Mouse (Mus musculus) midbrain, embryonic 13.5 days (tissue): ENCODE measurements around the gene Nlgn3. TPM values are rescaled to one million over a fixed set of nuclear protein-coding genes. Genes with fewer than 3 reads are reported as not detected.
"Not testable (repeated sequence)": the region's sequence is repeated elsewhere in the genome, so short reads cannot be mapped to it uniquely, and the experiment has no call there.

Experiments used
- ATAC-seq: fragments of 200-750 bp; cut with Nextera tagmentation; 2 replicates; pipeline ENCODE4 v1.8.0; 2017; ENCODE audit warnings: mild to moderate bottlenecking, moderate TSS enrichment, moderate library complexity
- H3K27ac ChIP-seq: fragments of 300-500 bp; sonication (generic); 2 replicates; pipeline ENCODE4 v1.5.1; 2015; ENCODE audit warnings: inconsistent platforms, mild to moderate bottlenecking, moderate library complexity
- H3K27me3 ChIP-seq: fragments of 300-500 bp; sonication (generic); 2 replicates; pipeline ENCODE4 v1.6.1; 2015; ENCODE audit warnings: mild to moderate bottlenecking, inconsistent platforms
- H3K36me3 ChIP-seq: fragments of 300-500 bp; sonication (generic); 2 replicates; pipeline ENCODE4 v1.6.1; 2015; ENCODE audit warnings: mild to moderate bottlenecking, inconsistent platforms
- H3K4me1 ChIP-seq: fragments of 300-500 bp; sonication (generic); replicated peaks from 2 replicates; pipeline ENCODE4 v1.6.1; 2015; ENCODE audit warnings: inconsistent platforms
- H3K4me2 ChIP-seq: fragments of 300-500 bp; sonication (generic); replicated peaks from 2 replicates; pipeline ENCODE4 v1.6.1; 2015; ENCODE audit warnings: moderate library complexity, mild to moderate bottlenecking, inconsistent platforms
- H3K4me3 ChIP-seq: fragments of 300-500 bp; sonication (generic); replicated peaks from 2 replicates; pipeline ENCODE4 v1.5.1; 2015; ENCODE audit warnings: mild to moderate bottlenecking, inconsistent platforms
- H3K9ac ChIP-seq: fragments of 300-500 bp; sonication (generic); replicated peaks from 2 replicates; pipeline ENCODE4 v1.6.1; 2015; ENCODE audit warnings: mild to moderate bottlenecking, inconsistent platforms
- H3K9me3 ChIP-seq: fragments of 300-500 bp; sonication (generic); 2 replicates; pipeline ENCODE4 v1.6.1; 2016; ENCODE audit warnings: mild to moderate bottlenecking, inconsistent platforms
- whole genome bisulfite sequencing: fragments of 180-500 bp; shearing (Covaris S2); methylation state at CpG from one replicate; pipeline ENCODE4 v1.1.7; 2015; 5-methylcytosine and 5-hydroxymethylcytosine counted together
- polyA plus RNA-seq: library from polyadenylated mRNA; unstranded; fragments of >200 nt; fragmentation: Nextera tagmentation; extraction: Ambion mirVana; gene quantifications from 2 replicates; pipeline ENCODE4 v1.2.1, GENCODE M21; 2015

Gene Nlgn3
- polyA plus RNA-seq, 1 experiment from 2014 or later = 56.6 TPM

DNA sequence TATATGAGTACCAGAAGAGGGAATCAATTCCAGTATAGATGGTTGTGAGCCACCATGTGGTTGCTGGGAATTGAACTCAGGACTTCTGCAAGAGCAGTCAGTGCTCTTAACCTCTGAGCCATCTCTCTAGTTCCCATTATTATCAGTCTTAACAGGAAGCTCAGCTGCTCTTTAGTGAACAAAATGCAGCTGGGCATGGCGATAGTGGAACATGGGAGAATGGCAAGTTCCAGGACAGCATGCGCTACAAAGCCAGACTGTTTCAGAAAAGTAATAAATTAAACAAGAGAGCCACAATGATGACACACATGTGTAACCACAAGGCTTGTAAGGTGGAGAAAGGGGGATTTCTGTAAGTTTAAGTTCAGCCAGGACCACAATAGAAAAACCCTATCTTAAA lies 46.5 kb downstream of the Nlgn3 start:
- no peaks in the 10 kb centered on the region for H3K9me3 ChIP-seq
- H3K4me2 ChIP-seq = no peak overlapping the region
- no peak overlapping the region for H3K4me3 ChIP-seq
- H3K36me3 ChIP-seq = no peaks in the 10 kb centered on the region
- H3K27ac ChIP-seq = no peak overlapping the region
- ATAC-seq = no peak
- H3K9ac ChIP-seq = no peak overlapping the region
- no peaks in the 10 kb centered on the region for H3K4me1 ChIP-seq
- 0 out of 2 replicates have a peak, but pooled peaks cover 5% of the 10 kb centered on the region for H3K27me3 ChIP-seq
- WGBS = 94% methylated on average over 2 of the region's 2 CpGs

DNA sequence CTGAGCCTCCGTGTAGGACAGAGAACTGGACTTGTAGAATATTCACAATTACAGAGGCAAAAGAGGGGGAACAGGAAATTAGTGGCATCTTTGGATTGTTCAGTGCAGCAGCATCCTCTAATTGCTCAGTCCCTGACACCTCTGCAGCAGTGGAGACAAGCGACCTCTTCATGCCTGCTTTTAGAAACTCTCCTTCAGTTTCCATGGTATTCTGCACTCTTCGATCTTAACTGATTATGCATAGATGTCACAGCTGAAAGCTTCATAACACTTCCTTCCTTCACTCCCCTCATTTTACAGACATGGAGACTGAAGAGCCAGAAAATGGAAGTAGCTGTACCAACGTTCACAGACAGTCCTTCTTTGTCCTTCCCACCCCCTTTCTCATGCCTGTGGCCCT lies 47.5 kb downstream of the Nlgn3 start:
- H3K9ac ChIP-seq = no peak overlapping the region
- no peak overlapping the region for H3K4me3 ChIP-seq
- no peaks in the 10 kb centered on the region for H3K4me1 ChIP-seq
- no peak overlapping the region for H3K4me2 ChIP-seq
- H3K9me3 ChIP-seq = no peaks in the 10 kb centered on the region
- no peak for ATAC-seq
- 64% methylated on average over 4 of the region's 4 CpGs for WGBS
- H3K27ac ChIP-seq = no peak overlapping the region
- H3K36me3 ChIP-seq = no peaks in the 10 kb centered on the region
- 0 out of 2 replicates have a peak, but pooled peaks cover 5% of the 10 kb centered on the region for H3K27me3 ChIP-seq

DNA sequence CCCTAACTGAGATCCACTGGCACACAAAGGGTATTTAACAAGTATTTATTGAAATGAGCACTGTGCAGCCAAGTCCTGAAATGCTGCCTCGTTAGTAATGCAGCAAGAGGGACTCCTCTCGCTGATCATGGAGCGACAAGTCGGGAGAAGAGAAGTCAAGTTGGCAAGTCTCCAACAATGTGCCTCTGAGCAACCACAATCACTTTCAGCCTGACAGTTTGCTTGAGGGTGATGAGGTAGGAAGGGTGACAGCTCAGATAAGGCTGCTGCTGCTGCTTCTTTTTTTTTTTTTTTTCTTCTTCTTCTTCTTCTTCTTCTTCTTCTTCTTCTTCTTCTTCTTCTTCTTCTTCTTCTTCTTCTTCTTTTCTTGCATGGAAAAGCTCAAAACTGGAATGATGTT lies 52.2 kb downstream of the Nlgn3 start:
- H3K27me3 ChIP-seq = 0 out of 2 replicates have a peak, but pooled peaks cover 5% of the 10 kb centered on the region
- H3K4me1 ChIP-seq = no peaks in the 10 kb centered on the region
- H3K27ac ChIP-seq = no peak overlapping the region
- H3K4me2 ChIP-seq = no peak overlapping the region
- H3K36me3 ChIP-seq = no peaks in the 10 kb centered on the region
- ATAC-seq = no peak
- H3K9ac ChIP-seq = no peak overlapping the region
- WGBS = 67% methylated on average over 4 of the region's 4 CpGs
- H3K4me3 ChIP-seq = no peak overlapping the region
- H3K9me3 ChIP-seq = no peaks in the 10 kb centered on the region

DNA sequence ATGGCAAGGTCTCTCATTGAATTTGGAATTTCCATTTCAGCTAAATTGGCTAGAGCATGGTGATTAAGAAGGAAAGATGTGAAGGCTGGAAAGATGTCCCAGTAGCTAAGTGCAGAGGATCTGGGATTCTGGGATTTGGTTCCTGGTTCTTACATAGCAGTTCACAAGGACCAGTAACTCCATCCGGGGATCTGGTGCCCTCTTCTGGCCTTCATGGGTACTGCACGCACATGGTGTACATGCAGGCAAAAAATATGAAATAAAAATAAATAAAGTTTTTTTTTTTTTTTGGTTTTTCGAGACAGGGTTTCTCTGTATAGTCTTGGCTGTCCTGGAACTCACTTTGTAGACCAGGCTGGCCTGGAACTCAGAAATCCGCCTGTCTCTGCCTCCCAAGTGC lies 59.9 kb downstream of the Nlgn3 start:
- H3K36me3 ChIP-seq, ATAC-seq, H3K4me3 ChIP-seq: not testable (repeated sequence)

DNA sequence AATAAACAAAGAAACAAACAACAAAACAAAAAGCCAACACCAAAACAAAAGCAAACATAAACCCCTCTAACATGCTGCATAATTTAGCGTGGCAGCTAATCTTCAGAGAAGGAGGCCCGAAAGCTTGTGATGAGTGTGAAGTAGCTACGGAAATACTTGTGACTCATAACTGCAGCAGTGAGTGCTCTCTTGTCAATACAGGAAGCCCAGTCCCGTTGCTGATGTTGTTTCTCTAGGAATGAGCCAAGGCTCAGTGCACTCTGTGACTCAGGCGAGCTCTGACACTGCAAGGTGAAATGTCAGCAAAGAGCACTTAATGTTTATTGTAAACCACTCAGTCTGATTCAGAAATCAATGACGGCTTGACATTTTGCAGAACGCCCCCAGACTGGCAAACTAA lies 70.0 kb downstream of the Nlgn3 start:
- Histone ChIP-seq H3K4me3 (no peak overlapping the region), H3K36me3 (no peaks in the 10 kb centered on the region), H3K4me1 (no peaks in the 10 kb centered on the region), H3K4me2 (no peak overlapping the region), H3K27me3 (no peaks in the 10 kb centered on the region), H3K9ac (no peak overlapping the region), H3K9me3 (no peaks in the 10 kb centered on the region), H3K27ac (no peak overlapping the region)
- WGBS = 66% methylated on average over 7 of the region's 7 CpGs
- ATAC-seq = no peak

More for the DNA sequence above, 59.9 kb downstream of the Nlgn3 start:
- H3K4me2 ChIP-seq, H3K27me3 ChIP-seq, H3K9ac ChIP-seq, H3K4me1 ChIP-seq, H3K27ac ChIP-seq, H3K9me3 ChIP-seq: not testable (repeated sequence)
- 58% methylated on average over 4 of the region's 4 CpGs for WGBS

DNA sequence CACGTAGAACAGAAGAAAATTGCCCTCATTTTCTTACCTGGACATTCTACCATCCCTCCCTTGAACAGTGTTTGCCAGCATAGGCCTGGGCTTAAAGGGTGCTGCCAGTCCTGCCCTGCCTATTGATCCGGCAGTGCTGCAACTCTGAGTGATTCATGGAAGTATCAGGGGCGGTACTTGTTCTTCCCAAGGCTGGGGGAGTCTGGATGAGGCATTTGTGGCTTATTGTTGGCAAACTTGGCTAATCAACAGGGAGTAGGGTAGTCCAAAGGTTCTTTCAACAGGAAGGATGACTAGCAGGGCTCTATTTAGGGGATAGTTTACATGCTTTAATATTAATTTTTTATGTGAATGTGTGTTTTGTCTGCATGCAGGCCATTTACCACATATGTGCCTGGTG lies 71.6 kb downstream of the Nlgn3 start:
- Histone ChIP-seq H3K36me3 (no peaks in the 10 kb centered on the region), H3K27me3 (peaks cover 4% of the 10 kb centered on the region; the same call in 1 of the 2 replicates), H3K4me2 (no peak overlapping the region), H3K4me1 (no peaks in the 10 kb centered on the region), H3K27ac (no peak overlapping the region), H3K4me3 (no peak overlapping the region), H3K9ac (no peak overlapping the region), H3K9me3 (no peaks in the 10 kb centered on the region)
- 71% methylated on average over 3 of the region's 3 CpGs for WGBS
- no peak for ATAC-seq

DNA sequence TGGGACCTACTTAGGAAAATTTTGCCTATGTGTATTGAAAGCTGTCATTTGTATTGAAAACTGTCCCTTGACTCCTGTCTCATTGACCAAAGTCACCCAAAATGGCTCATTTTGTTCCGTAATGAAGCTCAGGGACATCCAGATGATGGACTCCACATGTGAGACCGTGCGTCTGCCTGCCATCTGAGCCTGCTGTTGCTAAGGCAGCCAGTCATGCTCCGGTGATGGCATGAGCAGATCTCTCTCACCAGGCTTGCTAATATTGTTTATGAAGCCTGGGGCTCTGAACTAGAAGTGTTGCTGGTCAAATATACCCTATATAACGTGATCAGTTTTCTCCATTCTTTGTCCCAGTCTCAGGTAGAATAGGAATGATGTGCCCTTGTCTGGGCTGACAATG lies 74.0 kb downstream of the Nlgn3 start:
- 59% methylated on average over 5 of the region's 5 CpGs for WGBS
- Histone ChIP-seq H3K27ac (no peak overlapping the region), H3K4me2 (no peak overlapping the region), H3K4me3 (no peak overlapping the region), H3K36me3 (no peaks in the 10 kb centered on the region), H3K27me3 (peaks cover 11% of the 10 kb centered on the region; the same call in 1 of the 2 replicates), H3K9ac (no peak overlapping the region), H3K4me1 (no peaks in the 10 kb centered on the region), H3K9me3 (no peaks in the 10 kb centered on the region)
- ATAC-seq = no peak

Other genes starting within 250 kb of the Nlgn3 start
- gene Tex11, start 239.5 kb upstream of the Nlgn3 start, polyA plus RNA-seq = 0.06 TPM in 1 of 2 replicates, not detected in the other
- 0.96 and 1.1 TPM in 2 replicates for gene Slc7a3, start 213.1 kb upstream of the Nlgn3 start, polyA plus RNA-seq
- gene Snx12, start 76.6 kb upstream of the Nlgn3 start, polyA plus RNA-seq = 53.3 and 55.8 TPM in 2 replicates
- gene Foxo4, start 44.6 kb upstream of the Nlgn3 start, polyA plus RNA-seq = 0.86 and 1.1 TPM in 2 replicates
- not detected in 2 replicates for gene Gm614, start 35.2 kb upstream of the Nlgn3 start, polyA plus RNA-seq
- 4.1 and 5.2 TPM in 2 replicates for gene Il2rg, start 30.9 kb upstream of the Nlgn3 start, polyA plus RNA-seq
- gene Gm20489, start 30.1 kb upstream of the Nlgn3 start, polyA plus RNA-seq = not detected in 2 replicates
- gene Med12, start 25.1 kb upstream of the Nlgn3 start, polyA plus RNA-seq = 25.6 and 33.9 TPM in 2 replicates
- gene Gjb1, start 77.2 kb downstream of the Nlgn3 start, polyA plus RNA-seq = 0.47 and 0.48 TPM in 2 replicates
- gene Zmym3, start 121.7 kb downstream of the Nlgn3 start, polyA plus RNA-seq = 60.3 and 62.7 TPM in 2 replicates
- 483 and 484 TPM in 2 replicates for gene Nono, start 130.2 kb downstream of the Nlgn3 start, polyA plus RNA-seq
- 2.8 TPM in 2 replicates for gene Itgb1bp2, start 149.9 kb downstream of the Nlgn3 start, polyA plus RNA-seq
- 18.6 and 19.7 TPM in 2 replicates for gene Taf1, start 233.6 kb downstream of the Nlgn3 start, polyA plus RNA-seq